ENCODE assay signal across 21 mouse cellular contexts in the genomic region with DNA sequence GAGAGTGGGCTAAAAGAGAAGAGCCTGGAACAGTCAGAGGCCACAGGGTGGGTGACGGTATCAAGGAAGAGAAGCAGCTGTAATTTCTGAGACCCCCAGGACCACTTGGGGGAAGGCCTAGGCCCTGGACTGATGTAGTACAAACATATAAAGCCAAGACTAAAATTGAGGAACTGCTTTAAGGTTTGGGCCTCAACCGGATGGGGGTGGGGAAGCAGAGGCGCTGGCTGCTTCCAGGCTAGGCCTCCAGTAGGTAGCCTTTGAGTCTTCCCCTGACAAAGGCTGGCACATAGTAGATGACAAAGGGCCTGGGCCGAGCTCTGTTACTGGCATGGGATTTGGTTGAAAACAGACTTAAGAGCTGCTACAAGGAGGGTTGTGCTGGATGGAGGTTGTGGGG. TPM values are rescaled to one million over a fixed set of nuclear protein-coding genes. Genes with fewer than 3 reads are reported as not detected.
DNase-seq lines count a peak whose midpoint lies in the region; ATAC-seq and TF ChIP-seq lines count a peak whose summit lies in the region.
"Had no signal": no experiment of that assay in that cellular context is flagged by ENCODE, and none has a peak within 500 bp of the region (broad histone marks: within the 10 kb centered on the region; RNA-seq: fewer than 3 reads in every experiment).

No protein-coding gene starts in this region.

- peak; percentile 23 for DNase-seq in liver, postnatal 0 days
- peak; percentile 4 for DNase-seq in G1E (ENCODE audit: low spot score)
- peak; percentile 69 for DNase-seq in splenic B cell, adult 2 months (ENCODE audit: low read depth, low spot score)
- no peak for DNase-seq in heart, postnatal 36 days
- DNase-seq: cerebellum, adult 11 months; gastrocnemius, postnatal 25 days; kidney, adult 9 months had no signal

- no peaks in the 10 kb centered on the region for H3K9me3 ChIP-seq in liver, postnatal 0 days (ENCODE audit: low read length)
- no peaks in the 10 kb centered on the region for H3K9me3 ChIP-seq in liver, embryonic 12.5 days (replicated peaks)
- no peaks in the 10 kb centered on the region for H3K9me3 ChIP-seq in G1E (replicated peaks)
- H3K9me3 ChIP-seq: embryonic facial prominence, embryonic 12.5 days; midbrain, embryonic 15.5 days; neural tube, embryonic 12.5 days had no signal

- no peak overlapping the region for H3K9ac ChIP-seq in liver, postnatal 0 days (replicated peaks)
- H3K9ac ChIP-seq in liver, embryonic 12.5 days: no peak overlapping the region
- H3K9ac ChIP-seq: embryonic facial prominence, embryonic 12.5 days; midbrain, embryonic 15.5 days; neural tube, embryonic 12.5 days had no signal

- H3K27ac ChIP-seq in liver, postnatal 0 days (ENCODE audit: low read depth): 0 out of 2 replicates have a peak overlapping the region, but pooled peaks have one; percentile 11
- no peak overlapping the region for H3K27ac ChIP-seq in liver, embryonic 12.5 days
- H3K27ac ChIP-seq: embryonic facial prominence, embryonic 12.5 days; midbrain, embryonic 15.5 days; neural tube, embryonic 12.5 days had no signal

- 47% methylated on average over 4 of the region's 4 CpGs for WGBS in liver, postnatal 0 days (ENCODE audit: insufficient replicate concordance)
- 48% methylated on average over 4 of the region's 4 CpGs for WGBS in liver, embryonic 12.5 days (ENCODE audit: insufficient replicate concordance)

- no peak for TF ChIP-seq CTCF in liver, postnatal 0 days (IDR thresholded peaks at IDR 0.05; ENCODE audit: low read depth)
- no peak for TF ChIP-seq CTCF in G1E (IDR thresholded peaks at IDR 0.05; ENCODE audit: low read depth, low read length)

- TF ChIP-seq EP300 in liver, postnatal 0 days (IDR thresholded peaks at IDR 0.05; ENCODE audit: low read depth): no peak

- 0 out of 2 replicates have a peak, but pooled peaks cover 2% of the 10 kb centered on the region for H3K27me3 ChIP-seq in liver, postnatal 0 days (ENCODE audit: insufficient read depth, low read length)
- H3K27me3 ChIP-seq in liver, embryonic 12.5 days (replicated peaks): peaks cover 3% of the 10 kb centered on the region; the same call in 1 of the 2 replicates
- H3K27me3 ChIP-seq in G1E (ENCODE audit: insufficient read depth, low read length): no peaks in the 10 kb centered on the region; the same call in 1 of the 2 replicates
- H3K27me3 ChIP-seq in splenic B cell, adult 2 months (ENCODE audit: control insufficient read depth, insufficient read depth, low read length, poor library complexity, severe bottlenecking): no peaks in the 10 kb centered on the region
- H3K27me3 ChIP-seq: embryonic facial prominence, embryonic 12.5 days; midbrain, embryonic 15.5 days; neural tube, embryonic 12.5 days had no signal

- no peak overlapping the region for H3K4me2 ChIP-seq in liver, postnatal 0 days (ENCODE audit: low read depth, low read length)
- no peak overlapping the region for H3K4me2 ChIP-seq in liver, embryonic 12.5 days
- H3K4me2 ChIP-seq: embryonic facial prominence, embryonic 12.5 days; heart, embryonic 11.5 days; midbrain, embryonic 15.5 days; neural tube, embryonic 12.5 days had no signal

- 0 out of 2 replicates have a peak, but pooled peaks cover 3% of the 10 kb centered on the region for H3K4me1 ChIP-seq in liver, postnatal 0 days (ENCODE audit: insufficient read depth)
- peaks cover 11% of the 10 kb centered on the region; the same call in 1 of the 2 replicates for H3K4me1 ChIP-seq in liver, embryonic 12.5 days
- H3K4me1 ChIP-seq in G1E (ENCODE audit: insufficient read depth, low read depth, low read length): peaks cover 35% of the 10 kb centered on the region
- H3K4me1 ChIP-seq: embryonic facial prominence, embryonic 12.5 days; neural tube, embryonic 12.5 days had no signal

- intact Hi-C loops in heart, postnatal 36 days (cut with DNase I): no loop called here

- no peak for ATAC-seq in liver, postnatal 0 days
- ATAC-seq in liver, embryonic 12.5 days: no peak
- ATAC-seq in G1E (ENCODE audit: extremely low read depth, insufficient number of reproducible peaks, low FRiP score, poor library complexity, severe bottlenecking): no peak
- ATAC-seq in megakaryocyte, adult 5-6 weeks (ENCODE audit: poor library complexity, severe bottlenecking): peak; percentile 41; the same call in 1 of the 2 replicates
- no peak for ATAC-seq in activated CD4-positive, CD25-positive, alpha-beta regulatory T cell, adult 4 months
- ATAC-seq in cerebellum, adult (ENCODE audit: insufficient number of reproducible peaks, low FRiP score, low TSS enrichment): no peak
- ATAC-seq: midbrain, embryonic 15.5 days had no signal

- H3K36me3 ChIP-seq in liver, postnatal 0 days (replicated peaks; ENCODE audit: insufficient read depth, low read length): no peaks in the 10 kb centered on the region
- H3K36me3 ChIP-seq in liver, embryonic 12.5 days: no peaks in the 10 kb centered on the region
- H3K36me3 ChIP-seq in G1E (replicated peaks): peaks cover 6% of the 10 kb centered on the region
- H3K36me3 ChIP-seq in splenic B cell, adult 2 months (ENCODE audit: control insufficient read depth, insufficient read depth, low read length, poor library complexity, severe bottlenecking): no peaks in the 10 kb centered on the region
- H3K36me3 ChIP-seq: embryonic facial prominence, embryonic 12.5 days; midbrain, embryonic 15.5 days; neural tube, embryonic 12.5 days had no signal

- no peak overlapping the region for H3K4me3 ChIP-seq in liver, postnatal 0 days (ENCODE audit: low read depth, low read length)
- H3K4me3 ChIP-seq in liver, embryonic 12.5 days: no peak overlapping the region
- no peak overlapping the region for H3K4me3 ChIP-seq in G1E (ENCODE audit: low read depth, low read length)
- H3K4me3 ChIP-seq: embryonic facial prominence, embryonic 12.5 days; neural tube, embryonic 12.5 days had no signal

RNA-seq across cellular contexts. Expression of a gene that starts 0.6 kb away (rescaled TPM):
- 3.4 TPM in 2 replicates for polyA plus RNA-seq in liver, postnatal 0 days (2015; fragmentation: Nextera tagmentation; extraction: Ambion mirVana)
- polyA plus RNA-seq in liver, embryonic 12.5 days (2016; fragmentation: Nextera tagmentation; extraction: Ambion mirVana): 6.1 and 6.2 TPM in 2 replicates
- total RNA-seq in G1E (2014; fragmentation: Nextera tagmentation): 52.4 and 58.8 TPM in 2 replicates
- 14.2 and 16.0 TPM in 2 replicates for total RNA-seq in G1E (2017)
- polyA plus RNA-seq in G1E (2012): 4.2 and 10.7 TPM in 2 replicates
- total RNA-seq in megakaryocyte, adult 5-6 weeks (2015): 42.3 and 42.4 TPM in 2 replicates
- 37.9 and 38.7 TPM in 2 replicates for total RNA-seq in megakaryocyte, adult 5-6 weeks (2017)
- total RNA-seq in heart, postnatal 36 days (2021): 1 to 10 TPM; 5.1 to 5.6 TPM
- 100 to 1,000 TPM; 146 to 160 TPM for polyA plus RNA-seq in activated CD4-positive, CD25-positive, alpha-beta regulatory T cell, adult 4 months (2017; shearing (Covaris generic))

RNA-seq across cellular contexts. Expression of a gene that starts 57.6 kb away (rescaled TPM):
- 0.11 TPM in 1 of 2 replicates, not detected in the other for polyA plus RNA-seq in liver, postnatal 0 days (2015; fragmentation: Nextera tagmentation; extraction: Ambion mirVana)
- polyA plus RNA-seq in liver, embryonic 12.5 days (2016; fragmentation: Nextera tagmentation; extraction: Ambion mirVana): 0.11 and 0.25 TPM in 2 replicates
- not detected in 2 replicates for total RNA-seq in G1E (2014; fragmentation: Nextera tagmentation)
- 0.05 TPM in 1 of 2 replicates, not detected in the other for total RNA-seq in G1E (2017)
- polyA plus RNA-seq in G1E (2012): not detected in 2 replicates
- not detected in 2 replicates for total RNA-seq in megakaryocyte, adult 5-6 weeks (2015)
- not detected in 2 replicates for total RNA-seq in megakaryocyte, adult 5-6 weeks (2017)
- total RNA-seq in heart, postnatal 36 days (2021): not detected
- polyA plus RNA-seq in activated CD4-positive, CD25-positive, alpha-beta regulatory T cell, adult 4 months (2017; shearing (Covaris generic)): not detected
- total RNA-seq: gastrocnemius, postnatal 25 days; heart, postnatal 25 days; left cerebral cortex, adult 18-20 months had no signal
- polyA plus RNA-seq: C2C12; embryonic facial prominence, embryonic 12.5 days; large intestine, adult 2 months; limb, embryonic 11.5 days; liver, embryonic 16.5 days; midbrain, embryonic 15.5 days; neural tube, embryonic 12.5 days had no signal

Comparison
In these comparisons a context has a peak if more than half of its experiments do, and no peak if none do; other contexts are left out.
1. DNase-seq: peak in liver, postnatal 0 days (single experiment), G1E (single experiment) and splenic B cell, adult 2 months (single experiment); none in heart, postnatal 36 days (0 of 2).
2. RNA of a gene that starts 0.6 kb away (polyA plus RNA-seq): 146 to 160 TPM in activated CD4-positive, CD25-positive, alpha-beta regulatory T cell, adult 4 months; 4.2 to 10.7 TPM in G1E, 6.1 to 6.2 TPM in liver, embryonic 12.5 days and 3.4 TPM in liver, postnatal 0 days; every median in the first group is over 10 times any median in the second.